In the genomic region with DNA sequence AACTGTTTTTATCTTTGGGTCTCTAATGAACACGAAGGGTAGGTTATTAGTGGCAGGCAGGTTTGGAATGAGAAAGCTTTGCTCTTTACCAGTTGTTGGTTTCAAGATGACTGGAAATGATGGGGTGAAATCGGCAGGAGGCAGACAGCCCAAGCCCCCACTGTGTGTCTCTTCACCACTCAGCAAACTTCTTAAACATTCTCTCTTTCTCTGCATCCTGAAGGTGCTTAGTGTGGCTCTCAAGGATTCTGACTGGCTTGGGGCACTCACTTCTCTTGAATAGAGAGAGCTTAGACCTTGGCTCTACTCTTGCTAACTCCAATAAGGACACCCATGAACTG, we compare ENCODE assay signal across 11 mouse cellular contexts. TPM values are rescaled to one million over a fixed set of nuclear protein-coding genes. Genes with fewer than 3 reads are reported as not detected.
DNase-seq lines count a peak whose midpoint lies in the region; ATAC-seq and TF ChIP-seq lines count a peak whose summit lies in the region.
"Had no signal": no experiment of that assay in that cellular context is flagged by ENCODE, and none has a peak within 500 bp of the region (broad histone marks: within the 10 kb centered on the region; RNA-seq: fewer than 3 reads in every experiment).

No protein-coding gene starts in this region.

- DNase-seq in spleen, postnatal 14 days (ENCODE audit: low spot score in 2 of 2): no peak
- DNase-seq: cerebellum, adult 2 months; right cerebral cortex, postnatal 4 days had no signal

- H3K9me3 ChIP-seq in heart, embryonic 16.5 days (replicated peaks; ENCODE audit: control insufficient read depth, low read length): no peaks in the 10 kb centered on the region
- no peaks in the 10 kb centered on the region for H3K9me3 ChIP-seq in heart, embryonic 12.5 days (replicated peaks)
- no peaks in the 10 kb centered on the region for H3K9me3 ChIP-seq in megakaryocyte, embryonic 14.5 days
- H3K9me3 ChIP-seq: midbrain, embryonic 15.5 days had no signal

- WGBS in heart, embryonic 16.5 days: 64% methylated on average over 2 of the region's 2 CpGs
- WGBS in heart, embryonic 12.5 days: 53% methylated on average over 2 of the region's 2 CpGs
- 38% methylated on average over 2 of the region's 2 CpGs for WGBS in bone marrow, adult 2 months
- 69% methylated on average over 1 of the region's 2 CpGs for WGBS in macrophage (ENCODE audit: missing documents)

- H3K9ac ChIP-seq in heart, embryonic 16.5 days (ENCODE audit: low read length): no peak overlapping the region
- no peak overlapping the region for H3K9ac ChIP-seq in heart, embryonic 12.5 days
- H3K9ac ChIP-seq: midbrain, embryonic 15.5 days had no signal

- H3K27me3 ChIP-seq in heart, embryonic 16.5 days (ENCODE audit: control insufficient read depth, insufficient read depth, low read length): no peaks in the 10 kb centered on the region
- H3K27me3 ChIP-seq in heart, embryonic 12.5 days (replicated peaks): peaks cover 3% of the 10 kb centered on the region
- H3K27me3 ChIP-seq in megakaryocyte, embryonic 14.5 days (replicated peaks): no peaks in the 10 kb centered on the region
- H3K27me3 ChIP-seq: midbrain, embryonic 15.5 days had no signal

- TF ChIP-seq CTCF in bone marrow, adult 2 months (IDR thresholded peaks at IDR 0.05; ENCODE audit: control insufficient read depth, insufficient read depth, low read length): no peak

- H3K27ac ChIP-seq in heart, embryonic 16.5 days (ENCODE audit: low read length): no peak overlapping the region
- no peak overlapping the region for H3K27ac ChIP-seq in heart, embryonic 12.5 days (ENCODE audit: poor library complexity, severe bottlenecking)
- peak overlapping the region; percentile 52 for H3K27ac ChIP-seq in bone marrow, adult 2 months (ENCODE audit: control insufficient read depth, insufficient read depth, low read depth, low read length, poor library complexity)
- H3K27ac ChIP-seq in macrophage: peak overlapping the region; percentile 42
- H3K27ac ChIP-seq: midbrain, embryonic 15.5 days had no signal

- no peak for TF ChIP-seq POLR2A in bone marrow, adult 2 months (IDR thresholded peaks at IDR 0.05; ENCODE audit: borderline replicate concordance, control insufficient read depth, low read depth, low read length)

- no peaks in the 10 kb centered on the region; the same call in 1 of the 2 replicates for H3K4me1 ChIP-seq in heart, embryonic 16.5 days (ENCODE audit: control insufficient read depth, insufficient read depth, low read length)
- 0 out of 2 replicates have a peak, but pooled peaks cover 5% of the 10 kb centered on the region for H3K4me1 ChIP-seq in heart, embryonic 12.5 days (replicated peaks)
- peaks cover 87% of the 10 kb centered on the region for H3K4me1 ChIP-seq in megakaryocyte, embryonic 14.5 days
- peaks cover 6% of the 10 kb centered on the region; the same call in 1 of the 2 replicates for H3K4me1 ChIP-seq in bone marrow, adult 2 months (ENCODE audit: control insufficient read depth, insufficient read depth, low read length)
- H3K4me1 ChIP-seq: midbrain, embryonic 15.5 days had no signal

- peak overlapping the region; percentile 37; the same call in 1 of the 2 replicates for H3K4me2 ChIP-seq in heart, embryonic 16.5 days (ENCODE audit: low read depth, low read length)
- no peak overlapping the region for H3K4me2 ChIP-seq in heart, embryonic 12.5 days
- H3K4me2 ChIP-seq: midbrain, embryonic 15.5 days had no signal

- no peak for ATAC-seq in heart, embryonic 16.5 days (replicated peaks; ENCODE audit: extremely low read depth, insufficient read depth, low FRiP score)
- ATAC-seq in heart, embryonic 12.5 days (ENCODE audit: insufficient number of reproducible peaks, low FRiP score): no peak
- no peak for ATAC-seq in megakaryocyte, adult 5-6 weeks (ENCODE audit: poor library complexity, severe bottlenecking)
- ATAC-seq: midbrain, embryonic 15.5 days had no signal

- no peaks in the 10 kb centered on the region for H3K36me3 ChIP-seq in heart, embryonic 16.5 days (ENCODE audit: control insufficient read depth, insufficient read depth)
- no peaks in the 10 kb centered on the region for H3K36me3 ChIP-seq in heart, embryonic 12.5 days
- H3K36me3 ChIP-seq in megakaryocyte, embryonic 14.5 days (replicated peaks; ENCODE audit: low read length): peaks cover 35% of the 10 kb centered on the region
- no peaks in the 10 kb centered on the region for H3K36me3 ChIP-seq in macrophage (ENCODE audit: inconsistent target)
- H3K36me3 ChIP-seq: midbrain, embryonic 15.5 days had no signal

- 0 out of 2 replicates have a peak, but pooled peaks cover 11% of the 10 kb centered on the region for H3K79me2 ChIP-seq in macrophage (ENCODE audit: inconsistent target)

- H3K4me3 ChIP-seq in heart, embryonic 16.5 days (ENCODE audit: low read length): no peak overlapping the region
- H3K4me3 ChIP-seq in heart, embryonic 12.5 days: no peak overlapping the region
- H3K4me3 ChIP-seq in megakaryocyte, embryonic 14.5 days (replicated peaks): peak overlapping the region; percentile 94
- H3K4me3 ChIP-seq in bone marrow, adult 2 months (replicated peaks; ENCODE audit: control insufficient read depth, low read depth, low read length): peak overlapping the region; percentile 62
- peak overlapping the region; percentile 31 for H3K4me3 ChIP-seq in macrophage (ENCODE audit: inconsistent target)
- H3K4me3 ChIP-seq: midbrain, embryonic 15.5 days had no signal

RNA-seq across cellular contexts. Expression of a gene that starts 0.4 kb away (rescaled TPM):
- polyA plus RNA-seq in heart, embryonic 16.5 days (2015; fragmentation: Nextera tagmentation; extraction: Ambion mirVana): 1.0 TPM in 2 replicates
- polyA plus RNA-seq in heart, embryonic 12.5 days (2016; fragmentation: Nextera tagmentation; extraction: Ambion mirVana): 0.28 and 0.36 TPM in 2 replicates
- polyA plus RNA-seq in megakaryocyte, embryonic 14.5 days (2012; ENCODE audit: insufficient read depth, low replicate concordance): 5.9 TPM in 2 replicates
- 4.0 TPM in 2 replicates for total RNA-seq in megakaryocyte, adult 5-6 weeks (2015)
- total RNA-seq in megakaryocyte, adult 5-6 weeks (2017): 3.6 and 5.3 TPM in 2 replicates
- 2.4 and 6.6 TPM in 2 replicates for polyA plus RNA-seq in bone marrow, adult 2 months (2011; ENCODE audit: insufficient read depth, insufficient read length, low replicate concordance, missing spikeins)
- total RNA-seq in macrophage (2018; cell fraction: chromatin; rRNA removed): 1 to 10 TPM in 14 of 26 experiments, under 1 TPM in 12; 0.19 to 9.7 (median 1.1) TPM
- total RNA-seq in macrophage (2018; cell fraction: cytosol; rRNA removed): 1 to 10 TPM in 10 of 26 experiments, under 1 TPM in 16; 0.13 to 4.9 (median 0.87) TPM
- 1 to 10 TPM in 17 of 26 experiments, under 1 TPM in 8, not detected in 1; 0.22 to 5.6 (median 1.4) TPM for total RNA-seq in macrophage (2018; cell fraction: nucleus; rRNA removed)
- polyA plus RNA-seq in macrophage (2018): 0.40 to 3.1 TPM (median 0.60 TPM) in 3 replicates
- total RNA-seq: liver, adult 2 months had no signal
- polyA plus RNA-seq: liver, adult 2 months had no signal

RNA-seq across cellular contexts. Expression of a gene that starts 23.5 kb away (rescaled TPM):
- 24.5 and 32.2 TPM in 2 replicates for polyA plus RNA-seq in heart, embryonic 16.5 days (2015; fragmentation: Nextera tagmentation; extraction: Ambion mirVana)
- polyA plus RNA-seq in heart, embryonic 12.5 days (2016; fragmentation: Nextera tagmentation; extraction: Ambion mirVana): 34.6 and 35.2 TPM in 2 replicates
- 7.2 and 7.4 TPM in 2 replicates for polyA plus RNA-seq in megakaryocyte, embryonic 14.5 days (2012; ENCODE audit: insufficient read depth, low replicate concordance)
- total RNA-seq in megakaryocyte, adult 5-6 weeks (2015): 18.5 and 19.7 TPM in 2 replicates
- 34.4 and 39.7 TPM in 2 replicates for total RNA-seq in megakaryocyte, adult 5-6 weeks (2017)
- 8.9 and 15.8 TPM in 2 replicates for polyA plus RNA-seq in bone marrow, adult 2 months (2011; ENCODE audit: insufficient read depth, insufficient read length, low replicate concordance, missing spikeins)
- 10 to 100 TPM in 24 of 26 experiments, 1 to 10 TPM in 2; 8.3 to 33.5 (median 15.8) TPM for total RNA-seq in macrophage (2018; cell fraction: chromatin; rRNA removed)
- total RNA-seq in macrophage (2018; cell fraction: cytosol; rRNA removed): 10 to 100 TPM in 24 of 26 experiments, 1 to 10 TPM in 2; 9.6 to 16.7 (median 14.1) TPM
- 10 to 100 TPM; 10.8 to 29.2 (median 14.9) TPM for total RNA-seq in macrophage (2018; cell fraction: nucleus; rRNA removed)
- polyA plus RNA-seq in macrophage (2018): 12.6 to 20.9 TPM (median 16.2 TPM) in 3 replicates

RNA-seq across cellular contexts. Expression of a gene that starts 23.7 kb away (rescaled TPM):
- 88.1 and 92.4 TPM in 2 replicates for polyA plus RNA-seq in heart, embryonic 16.5 days (2015; fragmentation: Nextera tagmentation; extraction: Ambion mirVana)
- 102 and 106 TPM in 2 replicates for polyA plus RNA-seq in heart, embryonic 12.5 days (2016; fragmentation: Nextera tagmentation; extraction: Ambion mirVana)
- 7.0 and 9.6 TPM in 2 replicates for polyA plus RNA-seq in megakaryocyte, embryonic 14.5 days (2012; ENCODE audit: insufficient read depth, low replicate concordance)
- total RNA-seq in megakaryocyte, adult 5-6 weeks (2015): 46.6 and 51.4 TPM in 2 replicates
- 79.4 and 81.0 TPM in 2 replicates for total RNA-seq in megakaryocyte, adult 5-6 weeks (2017)
- polyA plus RNA-seq in bone marrow, adult 2 months (2011; ENCODE audit: insufficient read depth, insufficient read length, low replicate concordance, missing spikeins): 54.7 and 60.7 TPM in 2 replicates
- total RNA-seq in macrophage (2018; cell fraction: chromatin; rRNA removed): 10 to 100 TPM in 1 of 26 experiments, 1 to 10 TPM in 24, under 1 TPM in 1; 0.73 to 12.3 (median 3.2) TPM
- 1 to 10 TPM; 2.2 to 6.8 (median 3.6) TPM for total RNA-seq in macrophage (2018; cell fraction: cytosol; rRNA removed)
- total RNA-seq in macrophage (2018; cell fraction: nucleus; rRNA removed): 10 to 100 TPM in 1 of 26 experiments, 1 to 10 TPM in 25; 1.2 to 11.5 (median 2.4) TPM
- polyA plus RNA-seq in macrophage (2018): 1.9 to 8.0 TPM (median 6.1 TPM) in 3 replicates

RNA-seq across cellular contexts. Expression of a gene that starts 46.3 kb away (rescaled TPM):
- polyA plus RNA-seq in heart, embryonic 16.5 days (2015; fragmentation: Nextera tagmentation; extraction: Ambion mirVana): 53.2 and 60.5 TPM in 2 replicates
- 46.5 and 49.3 TPM in 2 replicates for polyA plus RNA-seq in heart, embryonic 12.5 days (2016; fragmentation: Nextera tagmentation; extraction: Ambion mirVana)
- polyA plus RNA-seq in megakaryocyte, embryonic 14.5 days (2012; ENCODE audit: insufficient read depth, low replicate concordance): 15.3 and 57.1 TPM in 2 replicates
- total RNA-seq in megakaryocyte, adult 5-6 weeks (2015): 49.3 and 54.0 TPM in 2 replicates
- total RNA-seq in megakaryocyte, adult 5-6 weeks (2017): 190 and 209 TPM in 2 replicates
- 38.4 and 53.6 TPM in 2 replicates for polyA plus RNA-seq in bone marrow, adult 2 months (2011; ENCODE audit: insufficient read depth, insufficient read length, low replicate concordance, missing spikeins)
- 100 to 1,000 TPM in 18 of 26 experiments, 10 to 100 TPM in 8; 73.1 to 320 (median 125) TPM for total RNA-seq in macrophage (2018; cell fraction: chromatin; rRNA removed)
- 100 to 1,000 TPM; 107 to 184 (median 136) TPM for total RNA-seq in macrophage (2018; cell fraction: cytosol; rRNA removed)
- 100 to 1,000 TPM in 13 of 26 experiments, 10 to 100 TPM in 13; 67.4 to 176 (median 100) TPM for total RNA-seq in macrophage (2018; cell fraction: nucleus; rRNA removed)
- polyA plus RNA-seq in macrophage (2018): 128 to 215 TPM (median 170 TPM) in 3 replicates

RNA-seq across cellular contexts. Expression of a gene that starts 48.7 kb away (rescaled TPM):
- polyA plus RNA-seq in heart, embryonic 16.5 days (2015; fragmentation: Nextera tagmentation; extraction: Ambion mirVana): 13.3 and 15.0 TPM in 2 replicates
- polyA plus RNA-seq in heart, embryonic 12.5 days (2016; fragmentation: Nextera tagmentation; extraction: Ambion mirVana): 24.3 and 24.5 TPM in 2 replicates
- 2.9 and 4.3 TPM in 2 replicates for polyA plus RNA-seq in megakaryocyte, embryonic 14.5 days (2012; ENCODE audit: insufficient read depth, low replicate concordance)
- 3.4 TPM in 2 replicates for total RNA-seq in megakaryocyte, adult 5-6 weeks (2015)
- total RNA-seq in megakaryocyte, adult 5-6 weeks (2017): 1.5 and 2.3 TPM in 2 replicates
- polyA plus RNA-seq in bone marrow, adult 2 months (2011; ENCODE audit: insufficient read depth, insufficient read length, low replicate concordance, missing spikeins): 31.2 and 39.6 TPM in 2 replicates
- 1 to 10 TPM in 17 of 26 experiments, under 1 TPM in 9; 0.43 to 4.8 (median 1.2) TPM for total RNA-seq in macrophage (2018; cell fraction: chromatin; rRNA removed)
- 10 to 100 TPM in 1 of 26 experiments, 1 to 10 TPM in 25; 4.6 to 10.2 (median 7.0) TPM for total RNA-seq in macrophage (2018; cell fraction: cytosol; rRNA removed)
- 1 to 10 TPM; 1.2 to 6.9 (median 2.2) TPM for total RNA-seq in macrophage (2018; cell fraction: nucleus; rRNA removed)
- 7.8 to 11.4 TPM (median 8.2 TPM) in 3 replicates for polyA plus RNA-seq in macrophage (2018)

Comparison
In these comparisons a context has a peak if more than half of its experiments do, and no peak if none do; other contexts are left out.
1. H3K27ac ChIP-seq: peak in bone marrow, adult 2 months (single experiment) and macrophage (single experiment); none in heart, embryonic 16.5 days (single experiment) and heart, embryonic 12.5 days (single experiment).
2. H3K4me3 ChIP-seq: peak in megakaryocyte, embryonic 14.5 days (single experiment), bone marrow, adult 2 months (single experiment) and macrophage (single experiment); none in heart, embryonic 16.5 days (single experiment) and heart, embryonic 12.5 days (single experiment).